Mouse (Mus musculus): ENCODE data around the gene Rps10.

GRCm38 (mm10) chr17:27627451-27627850 lies 9.0 kb downstream of the Rps10 start:
- TF ChIP-seq POLR2A (IDR thresholded peaks at IDR 0.05; ENCODE audit: extremely low read depth, insufficient read depth, low read length) (no peak), CTCF (IDR thresholded peaks at IDR 0.05; ENCODE audit: extremely low read depth, insufficient read depth, low read length) (no peak)
